Mouse (Mus musculus): ENCODE results near the gene Olfr355. TPM values are rescaled to one million over a fixed set of nuclear protein-coding genes. Genes with fewer than 3 reads are reported as not detected.

The Olfr355 gene
- not detected for polyA plus RNA-seq (2012; fragmentation: generic; extraction: Trizol)

DNA sequence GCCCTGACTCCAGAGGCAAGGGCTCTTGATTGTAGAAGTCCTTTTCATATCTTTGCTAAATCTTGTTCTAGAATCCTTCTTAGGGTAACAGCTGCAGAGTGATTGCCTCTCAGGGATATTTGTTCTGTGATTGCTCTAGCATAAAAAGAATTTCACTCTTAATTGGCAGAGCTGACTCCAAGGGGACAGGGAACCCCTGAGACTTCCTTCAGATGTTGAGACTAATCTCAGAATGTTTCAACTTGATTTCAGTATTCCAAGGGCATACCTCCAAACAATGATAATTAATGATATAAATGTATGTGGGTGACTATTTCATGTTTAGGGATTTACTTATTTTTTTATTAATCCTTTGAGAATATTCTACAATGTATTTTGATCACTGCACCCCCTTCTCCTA lies at the start of gene Olfr355:
Olfr355 (minus strand) TSS at position 101 of the 400 bp plus-strand sequence.
- Histone ChIP-seq H3K36me3 (ENCODE audit: control insufficient read depth, insufficient read depth) (no peaks in the 10 kb centered on the region), H3K79me2 (ENCODE audit: control insufficient read depth, insufficient read depth) (no peaks in the 10 kb centered on the region), H3K27me3 (ENCODE audit: control insufficient read depth, insufficient read depth, insufficient read length) (no peaks in the 10 kb centered on the region), H3K4me3 (no peak within 1 kb of the TSS), H3ac (ENCODE audit: control insufficient read depth, insufficient read length) (no peak within 1 kb of the TSS), H3K4me2 (ENCODE audit: low read depth) (no peak within 1 kb of the TSS)
- no peak for TF ChIP-seq POLR2AphosphoS2 (IDR thresholded peaks at IDR 0.05; ENCODE audit: insufficient read length, low read depth)
- TF ChIP-seq USF1 (IDR thresholded peaks at IDR 0.05; ENCODE audit: low read depth) = no peak
- no peak for TF ChIP-seq SRF (IDR thresholded peaks at IDR 0.05; ENCODE audit: control insufficient read depth, insufficient read length, low read depth)
- no peak for TF ChIP-seq MYOD1 (IDR thresholded peaks at IDR 0.05; ENCODE audit: control insufficient read depth in 1 of 3, insufficient read length in 2 of 3, low read depth in 2 of 3)
- no peak for TF ChIP-seq MYOG (IDR thresholded peaks at IDR 0.05; ENCODE audit: control insufficient read depth in 1 of 3, insufficient read depth in 1 of 3, insufficient read length in 2 of 3, low read depth in 2 of 3)
- no peak for TF ChIP-seq E2F4 (IDR thresholded peaks at IDR 0.05; ENCODE audit: insufficient read depth)
- TF ChIP-seq POLR2A (IDR thresholded peaks at IDR 0.05; ENCODE audit: insufficient read length, low read depth) = no peak
- TF ChIP-seq TCF3 (IDR thresholded peaks at IDR 0.05; ENCODE audit: insufficient read length, low read depth) = no peak
- no peak for TF ChIP-seq TCF12 (IDR thresholded peaks at IDR 0.05; ENCODE audit: insufficient read depth, poor library complexity, severe bottlenecking)
- TF ChIP-seq CEBPB (IDR thresholded peaks at IDR 0.05; ENCODE audit: insufficient read depth, poor library complexity, severe bottlenecking) = no peak
- TF ChIP-seq MAX (IDR thresholded peaks at IDR 0.05; ENCODE audit: low read depth) = no peak
- TF ChIP-seq REST (IDR thresholded peaks at IDR 0.05; ENCODE audit: insufficient read depth, insufficient read length) = no peak

DNA sequence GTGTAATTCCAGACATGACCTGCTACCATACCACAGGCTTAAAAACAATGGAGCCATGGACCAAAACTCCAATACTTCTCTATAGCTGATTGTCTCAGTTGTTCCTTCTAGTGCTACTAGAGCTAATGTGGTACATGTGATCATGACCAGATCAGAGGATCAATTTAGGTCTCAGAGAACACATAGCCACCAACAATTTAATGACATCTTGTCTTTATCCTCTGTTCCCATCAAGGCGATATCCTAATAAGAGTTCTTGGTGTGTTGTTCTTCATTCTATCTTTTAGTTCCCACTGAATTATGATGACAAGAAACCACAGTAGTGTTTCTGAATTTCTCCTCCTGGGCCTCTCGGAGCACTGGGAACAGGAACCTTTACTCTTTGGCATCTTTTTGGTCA lies 8.1 kb upstream of the Olfr355 start, which contains the start of gene Olfr356:
Olfr356 (plus strand) TSS at position 301 of the 400 bp plus-strand sequence.
- Histone ChIP-seq H3K79me2 (ENCODE audit: control insufficient read depth, insufficient read depth) (no peaks in the 10 kb centered on the region), H3K4me2 (ENCODE audit: low read depth) (no peak within 1 kb of the TSS), H3K36me3 (ENCODE audit: control insufficient read depth, insufficient read depth) (no peaks in the 10 kb centered on the region), H3K4me3 (no peak within 1 kb of the TSS), H3K27me3 (ENCODE audit: control insufficient read depth, insufficient read depth, insufficient read length) (no peaks in the 10 kb centered on the region), H3ac (ENCODE audit: control insufficient read depth, insufficient read length) (no peak within 1 kb of the TSS)
- TF ChIP-seq MYOG (IDR thresholded peaks at IDR 0.05; ENCODE audit: control insufficient read depth in 1 of 3, insufficient read depth in 1 of 3, insufficient read length in 2 of 3, low read depth in 2 of 3) = no peak
- no peak for TF ChIP-seq TCF3 (IDR thresholded peaks at IDR 0.05; ENCODE audit: insufficient read length, low read depth)
- TF ChIP-seq E2F4 (IDR thresholded peaks at IDR 0.05; ENCODE audit: insufficient read depth) = no peak
- TF ChIP-seq USF1 (IDR thresholded peaks at IDR 0.05; ENCODE audit: low read depth) = no peak
- no peak for TF ChIP-seq CEBPB (IDR thresholded peaks at IDR 0.05; ENCODE audit: insufficient read depth, poor library complexity, severe bottlenecking)
- no peak for TF ChIP-seq TCF12 (IDR thresholded peaks at IDR 0.05; ENCODE audit: insufficient read depth, poor library complexity, severe bottlenecking)

DNA sequence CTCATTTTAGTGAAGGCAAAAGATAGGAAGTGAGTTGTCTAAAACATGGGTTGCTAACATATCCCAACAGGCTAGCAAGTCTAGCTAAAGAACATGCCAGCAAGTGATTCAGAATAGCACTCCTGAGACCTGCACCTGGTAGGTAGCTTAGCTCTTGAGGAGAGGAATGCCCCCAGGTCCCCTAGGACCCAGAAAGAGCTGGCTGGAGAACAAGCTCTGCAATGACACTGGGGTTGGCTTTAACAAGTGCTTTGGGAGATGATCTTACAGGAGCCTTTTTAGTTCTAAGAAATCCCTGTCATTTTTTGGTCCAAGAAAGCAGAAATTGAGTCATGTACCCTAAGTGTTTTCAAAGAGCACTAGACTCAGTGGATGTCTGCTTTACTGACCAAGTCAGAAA lies 23.3 kb downstream of the Olfr355 start, which contains the start of gene Olfr354:
Olfr354 (plus strand) TSS at position 301 of the 400 bp plus-strand sequence.
- Histone ChIP-seq H3K27me3 (ENCODE audit: control insufficient read depth, insufficient read depth, insufficient read length) (no peaks in the 10 kb centered on the region), H3K36me3 (ENCODE audit: control insufficient read depth, insufficient read depth) (no peaks in the 10 kb centered on the region), H3K4me3 (no peak within 1 kb of the TSS), H3ac (ENCODE audit: control insufficient read depth, insufficient read length) (no peak within 1 kb of the TSS), H3K79me2 (ENCODE audit: control insufficient read depth, insufficient read depth) (no peaks in the 10 kb centered on the region), H3K4me2 (ENCODE audit: low read depth) (no peak within 1 kb of the TSS)
- TF ChIP-seq POLR2AphosphoS2 (IDR thresholded peaks at IDR 0.05; ENCODE audit: insufficient read length, low read depth) = no peak
- no peak for TF ChIP-seq MAX (IDR thresholded peaks at IDR 0.05; ENCODE audit: low read depth)
- TF ChIP-seq SRF (IDR thresholded peaks at IDR 0.05; ENCODE audit: control insufficient read depth, insufficient read length, low read depth) = no peak
- no peak for TF ChIP-seq CEBPB (IDR thresholded peaks at IDR 0.05; ENCODE audit: insufficient read depth, poor library complexity, severe bottlenecking)
- no peak for TF ChIP-seq MYOG (IDR thresholded peaks at IDR 0.05; ENCODE audit: control insufficient read depth in 1 of 3, insufficient read depth in 1 of 3, insufficient read length in 2 of 3, low read depth in 2 of 3)
- TF ChIP-seq E2F4 (IDR thresholded peaks at IDR 0.05; ENCODE audit: insufficient read depth) = no peak
- no peak for TF ChIP-seq TCF12 (IDR thresholded peaks at IDR 0.05; ENCODE audit: insufficient read depth, poor library complexity, severe bottlenecking)
- TF ChIP-seq POLR2A (IDR thresholded peaks at IDR 0.05; ENCODE audit: insufficient read length, low read depth) = no peak
- no peak for TF ChIP-seq MYOD1 (IDR thresholded peaks at IDR 0.05; ENCODE audit: control insufficient read depth in 1 of 3, insufficient read length in 2 of 3, low read depth in 2 of 3)
- TF ChIP-seq TCF3 (IDR thresholded peaks at IDR 0.05; ENCODE audit: insufficient read length, low read depth) = no peak
- TF ChIP-seq USF1 (IDR thresholded peaks at IDR 0.05; ENCODE audit: low read depth) = no peak
- no peak for TF ChIP-seq REST (IDR thresholded peaks at IDR 0.05; ENCODE audit: insufficient read depth, insufficient read length)

DNA sequence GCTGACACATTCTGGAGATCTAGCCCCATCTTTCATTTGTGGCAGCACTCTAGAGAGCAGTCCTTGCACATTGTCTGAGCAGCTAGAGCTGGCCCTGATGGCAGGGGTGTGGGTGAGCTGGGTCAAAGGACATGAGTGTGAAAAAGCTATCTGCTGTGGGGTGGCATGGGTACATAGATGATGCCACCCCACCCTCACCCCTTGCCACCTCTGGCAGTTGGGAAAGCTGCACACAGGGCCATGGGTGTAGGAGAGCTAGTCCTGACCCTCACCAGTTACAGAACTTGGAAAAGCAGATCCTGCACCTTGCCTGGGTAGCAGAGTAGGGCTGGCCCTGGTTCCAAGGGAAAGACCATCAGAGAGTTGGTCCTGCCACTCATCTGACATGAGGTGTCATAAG lies 31.6 kb downstream of the Olfr355 start:
- no peak for TF ChIP-seq POLR2A (IDR thresholded peaks at IDR 0.05; ENCODE audit: insufficient read length, low read depth)
- no peak for TF ChIP-seq E2F4 (IDR thresholded peaks at IDR 0.05; ENCODE audit: insufficient read depth)
- no peak for TF ChIP-seq TCF12 (IDR thresholded peaks at IDR 0.05; ENCODE audit: insufficient read depth, poor library complexity, severe bottlenecking)
- no peak for TF ChIP-seq REST (IDR thresholded peaks at IDR 0.05; ENCODE audit: insufficient read depth, insufficient read length)
- no peak for TF ChIP-seq TCF3 (IDR thresholded peaks at IDR 0.05; ENCODE audit: insufficient read length, low read depth)
- TF ChIP-seq SRF (IDR thresholded peaks at IDR 0.05; ENCODE audit: control insufficient read depth, insufficient read length, low read depth) = no peak
- TF ChIP-seq USF1 (IDR thresholded peaks at IDR 0.05; ENCODE audit: low read depth) = no peak
- no peak for TF ChIP-seq MYOD1 (IDR thresholded peaks at IDR 0.05; ENCODE audit: control insufficient read depth in 1 of 3, insufficient read length in 2 of 3, low read depth in 2 of 3)
- no peak for TF ChIP-seq MAX (IDR thresholded peaks at IDR 0.05; ENCODE audit: low read depth)
- TF ChIP-seq MYOG (IDR thresholded peaks at IDR 0.05; ENCODE audit: control insufficient read depth in 1 of 3, insufficient read depth in 1 of 3, insufficient read length in 2 of 3, low read depth in 2 of 3) = no peak
- TF ChIP-seq POLR2AphosphoS2 (IDR thresholded peaks at IDR 0.05; ENCODE audit: insufficient read length, low read depth) = no peak
- no peak for TF ChIP-seq CEBPB (IDR thresholded peaks at IDR 0.05; ENCODE audit: insufficient read depth, poor library complexity, severe bottlenecking)
- H3K79me2 ChIP-seq (ENCODE audit: control insufficient read depth, insufficient read depth) = no peaks in the 10 kb centered on the region
- H3K4me3 ChIP-seq = no peak overlapping the region
- H3K36me3 ChIP-seq (ENCODE audit: control insufficient read depth, insufficient read depth) = no peaks in the 10 kb centered on the region
- H3ac ChIP-seq (ENCODE audit: control insufficient read depth, insufficient read length) = no peak overlapping the region
- H3K27me3 ChIP-seq (ENCODE audit: control insufficient read depth, insufficient read depth, insufficient read length) = no peaks in the 10 kb centered on the region
- no peak overlapping the region for H3K4me2 ChIP-seq (ENCODE audit: low read depth)

Data from myocyte (in vitro differentiated cells).